Mouse (Mus musculus): ENCODE measurements at regions not wholly inside any gene's neighbourhood (a gene's known extent, or its start where the extent isn't known, plus 50 kb on each side); places are given as distances from the start of the nearest gene placed in this dataset.

DNA sequence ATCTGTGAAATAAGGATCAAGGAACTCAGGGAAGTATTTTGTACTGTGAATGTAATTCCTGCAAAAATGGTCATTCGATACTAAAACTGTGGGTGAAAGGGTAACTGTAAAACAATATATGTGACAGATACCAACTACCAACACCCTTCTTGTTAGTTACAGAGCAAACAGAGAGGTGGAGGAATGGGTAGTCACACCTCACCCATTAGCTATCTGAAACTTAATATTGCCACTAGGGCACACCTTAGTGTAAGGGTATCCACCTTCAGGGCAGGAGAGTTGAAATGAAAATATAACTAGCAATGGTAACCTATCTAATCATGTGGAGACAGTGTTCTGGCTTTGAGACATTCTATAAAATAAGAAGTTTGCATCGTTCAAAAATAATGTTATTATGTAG is 126.2 kb downstream of the Klf6 start:
- no peak for TF ChIP-seq CTCF (IDR thresholded peaks at IDR 0.05)
- no peak for TF ChIP-seq EP300 (IDR thresholded peaks at IDR 0.05)
